Mouse (Mus musculus) lung, embryonic 14.5 days (tissue): ENCODE results near the gene Abl1. TPM values are rescaled to one million over a fixed set of nuclear protein-coding genes. Genes with fewer than 3 reads are reported as not detected.

ENCODE experiments used
- ATAC-seq: fragments of 200-750 bp; cut with Nextera tagmentation; 2 replicates; pipeline ENCODE4 v1.8.0; 2017; ENCODE audit warnings: mild to moderate bottlenecking, moderate TSS enrichment, moderate library complexity; ENCODE audit not compliant: insufficient read depth
- DNase-seq: peaks from one replicate; pipeline ENCODE4 v3.0.0-alpha.2; 2015
- H3K27ac ChIP-seq: fragments of 300-500 bp; sonication (generic); 2 replicates; pipeline ENCODE4 v1.5.1; 2014; ENCODE audit warnings: low read depth, mild to moderate bottlenecking, moderate library complexity
- H3K27me3 ChIP-seq: fragments of 300-500 bp; sonication (generic); 2 replicates; pipeline ENCODE4 v1.6.1; 2014; ENCODE audit warnings: low read length, control low read depth; ENCODE audit not compliant: insufficient read depth
- H3K36me3 ChIP-seq: fragments of 300-500 bp; sonication (generic); 2 replicates; pipeline ENCODE4 v1.6.1; 2014; ENCODE audit warnings: control low read depth; ENCODE audit not compliant: insufficient read depth
- H3K4me1 ChIP-seq: fragments of 300-500 bp; sonication (generic); 2 replicates; pipeline ENCODE4 v1.6.1; 2014; ENCODE audit warnings: antibody characterized with exemption, control low read depth; ENCODE audit not compliant: insufficient read depth
- H3K4me2 ChIP-seq: fragments of 300-500 bp; sonication (generic); 2 replicates; pipeline ENCODE4 v1.6.1; 2014; ENCODE audit warnings: mild to moderate bottlenecking
- H3K4me3 ChIP-seq: fragments of 300-500 bp; sonication (generic); 2 replicates; pipeline ENCODE4 v1.5.1; 2014; ENCODE audit warnings: low read depth, low read length
- H3K9ac ChIP-seq: fragments of 300-500 bp; sonication (generic); 2 replicates; pipeline ENCODE4 v1.6.1; 2014
- H3K9me3 ChIP-seq: fragments of 300-500 bp; sonication (generic); 2 replicates; pipeline ENCODE4 v1.6.1; 2016; ENCODE audit warnings: low read depth, low read length, control low read depth
- CTCF ChIP-seq: IDR thresholded peaks from 2 replicates; pipeline ENCODE4 v1.5.1; 2016; ENCODE audit warnings: antibody characterized with exemption, low read depth
- WGBS: fragments of 180-500 bp; shearing (Covaris S2); extraction: QIAGEN DNeasy Blood & Tissue Kit; methylation state at CpG from one replicate; pipeline ENCODE4 v1.1.7; 2014; 5-methylcytosine and 5-hydroxymethylcytosine counted together
- polyA plus RNA-seq: library from polyadenylated mRNA; unstranded; fragments of >200 nt; fragmentation: Nextera tagmentation; extraction: Ambion mirVana; gene quantifications from 2 replicates; pipeline ENCODE4 v1.2.1, GENCODE M21; 2014

Gene Abl1
- polyA plus RNA-seq, 1 experiment from 2014 or later, result 54.4 TPM

- 3% methylated on average over 18 of the region's 18 CpGs for WGBS
These were observed 46.2 kb upstream of the Abl1 start for GRCm38 (mm10) chr2:31641929-31642328.

GRCm38 (mm10) chr2:31653971-31654853 is 34.0 kb upstream of the Abl1 start:
- no peak overlapping the region for H3K27ac ChIP-seq
- no peak overlapping the region for H3K9ac ChIP-seq
- ATAC-seq (no peak; the same call in 1 of the 2 replicates), DNase-seq (no peak)
- no peaks in the 10 kb centered on the region for H3K9me3 ChIP-seq
- peaks cover 75% of the 10 kb centered on the region for H3K27me3 ChIP-seq
- no peaks in the 10 kb centered on the region for H3K36me3 ChIP-seq
- TF ChIP-seq CTCF, result no peak
- under 1% methylated on average over 104 of the region's 109 CpGs for WGBS
- H3K4me3 ChIP-seq, result peak overlapping the region; percentile 51
- peak overlapping the region; percentile 93 for H3K4me2 ChIP-seq
- no peaks in the 10 kb centered on the region for H3K4me1 ChIP-seq

More at GRCm38 (mm10) chr2:31641929-31642328, 46.2 kb upstream of the Abl1 start:
- Histone ChIP-seq H3K4me2 (no peak overlapping the region), H3K27ac (no peak overlapping the region), H3K4me3 (no peak overlapping the region), H3K9me3 (no peaks in the 10 kb centered on the region), H3K9ac (no peak overlapping the region), H3K27me3 (peaks cover 100% of the 10 kb centered on the region), H3K4me1 (no peaks in the 10 kb centered on the region), H3K36me3 (no peaks in the 10 kb centered on the region)
- DNase-seq, result no peak
- no peak for ATAC-seq
- TF ChIP-seq CTCF, result no peak

GRCm38 (mm10) chr2:31654854-31655559 is 33.2 kb upstream of the Abl1 start:
- Histone ChIP-seq H3K9me3 (no peaks in the 10 kb centered on the region), H3K4me3 (peak overlapping the region; percentile 51), H3K4me1 (no peaks in the 10 kb centered on the region), H3K27ac (no peak overlapping the region), H3K27me3 (peaks cover 67% of the 10 kb centered on the region), H3K4me2 (peak overlapping the region; percentile 93), H3K36me3 (no peaks in the 10 kb centered on the region), H3K9ac (no peak overlapping the region)
- peak; percentile 58 for TF ChIP-seq CTCF
- 6% methylated on average over 22 of the region's 22 CpGs for WGBS
- DNase-seq (peak; percentile 56), ATAC-seq (no peak)

GRCm38 (mm10) chr2:31656374-31656773 is 31.8 kb upstream of the Abl1 start:
- 84% methylated on average over 7 of the region's 7 CpGs for WGBS
- Histone ChIP-seq H3K4me2 (no peak overlapping the region), H3K9ac (no peak overlapping the region), H3K27ac (no peak overlapping the region), H3K36me3 (no peaks in the 10 kb centered on the region), H3K4me1 (no peaks in the 10 kb centered on the region), H3K4me3 (no peak overlapping the region), H3K27me3 (peaks cover 53% of the 10 kb centered on the region), H3K9me3 (no peaks in the 10 kb centered on the region)
- ATAC-seq, result no peak
- TF ChIP-seq CTCF, result no peak
- no peak for DNase-seq

- no peak overlapping the region for H3K27ac ChIP-seq
- 0 out of 2 replicates have a peak, but pooled peaks cover 4% of the 10 kb centered on the region for H3K4me1 ChIP-seq
- no peaks in the 10 kb centered on the region for H3K36me3 ChIP-seq
- no peak for TF ChIP-seq CTCF
- H3K9me3 ChIP-seq, result no peaks in the 10 kb centered on the region
- H3K4me3 ChIP-seq, result no peak overlapping the region
- DNase-seq (no peak), ATAC-seq (no peak)
- no peak overlapping the region for H3K4me2 ChIP-seq
- 48% methylated on average over 8 of the region's 8 CpGs for WGBS
- no peak overlapping the region for H3K9ac ChIP-seq
- H3K27me3 ChIP-seq, result no peaks in the 10 kb centered on the region
These were observed 25.0 kb upstream of the Abl1 start for GRCm38 (mm10) chr2:31662939-31663803.

GRCm38 (mm10) chr2:31663804-31664180 is 24.4 kb upstream of the Abl1 start:
- Histone ChIP-seq H3K4me3 (no peak overlapping the region), H3K9me3 (no peaks in the 10 kb centered on the region), H3K4me1 (0 out of 2 replicates have a peak, but pooled peaks cover 4% of the 10 kb centered on the region), H3K4me2 (no peak overlapping the region), H3K27me3 (no peaks in the 10 kb centered on the region), H3K27ac (no peak overlapping the region), H3K36me3 (no peaks in the 10 kb centered on the region), H3K9ac (no peak overlapping the region)
- ATAC-seq (no peak), DNase-seq (no peak)
- WGBS, result 67% methylated on average over 1 of the region's 1 CpGs
- no peak for TF ChIP-seq CTCF
